Mouse (Mus musculus) midbrain, embryonic 11.5 days (tissue): ENCODE data around the gene Gjd3. TPM values are rescaled to one million over a fixed set of nuclear protein-coding genes. Genes with fewer than 3 reads are reported as not detected.
"Not testable (repeated sequence)": the region's sequence is repeated elsewhere in the genome, so short reads cannot be mapped to it uniquely, and the experiment has no call there.

Source experiments
- ATAC-seq: fragments of 200-750 bp; cut with Nextera tagmentation; 2 replicates; pipeline ENCODE4 v1.8.0; 2017; ENCODE audit warnings: moderate TSS enrichment, moderate library complexity; ENCODE audit not compliant: low FRiP score
- DNase-seq: peaks from one replicate; pipeline ENCODE4 v3.0.0; 2015; ENCODE audit warnings: low spot score; ENCODE audit errors: missing footprints
- H3K27ac ChIP-seq: fragments of 300-500 bp; sonication (generic); 2 replicates; pipeline ENCODE4 v1.5.1; 2014; ENCODE audit warnings: low read depth, low read length
- H3K27me3 ChIP-seq: fragments of 300-500 bp; sonication (generic); 2 replicates; pipeline ENCODE4 v1.6.1; 2014; ENCODE audit warnings: mild to moderate bottlenecking, low read length, moderate library complexity, mixed read lengths; ENCODE audit not compliant: control insufficient read depth, insufficient read depth
- H3K36me3 ChIP-seq: fragments of 300-500 bp; sonication (generic); 2 replicates; pipeline ENCODE4 v1.6.1; 2014; ENCODE audit warnings: mild to moderate bottlenecking, low read length, moderate library complexity, mixed read lengths; ENCODE audit not compliant: control insufficient read depth, insufficient read depth
- H3K4me1 ChIP-seq: fragments of 300-500 bp; sonication (generic); 2 replicates; pipeline ENCODE4 v1.6.1; 2014; ENCODE audit warnings: low read length; ENCODE audit not compliant: control insufficient read depth, insufficient read depth
- H3K4me2 ChIP-seq: fragments of 300-500 bp; sonication (generic); 2 replicates; pipeline ENCODE4 v1.6.1; 2014; ENCODE audit warnings: mild to moderate bottlenecking, moderate library complexity
- H3K4me3 ChIP-seq: fragments of 300-500 bp; sonication (generic); 2 replicates; pipeline ENCODE4 v1.5.1; 2014; ENCODE audit warnings: low read depth, low read length
- H3K9ac ChIP-seq: fragments of 300-500 bp; sonication (generic); 2 replicates; pipeline ENCODE4 v1.6.1; 2014; ENCODE audit warnings: low read length
- H3K9me3 ChIP-seq: fragments of 300-500 bp; sonication (generic); 2 replicates; pipeline ENCODE4 v1.6.1; 2016; ENCODE audit warnings: low read length; ENCODE audit not compliant: control insufficient read depth
- WGBS: fragments of 180-500 bp; shearing (Covaris S2); extraction: QIAGEN DNeasy Blood & Tissue Kit; methylation state at CpG from one replicate; pipeline ENCODE4 v1.1.7; 2014; 5-methylcytosine and 5-hydroxymethylcytosine counted together
- polyA plus RNA-seq: library from polyadenylated mRNA; unstranded; fragments of >200 nt; fragmentation: Nextera tagmentation; extraction: Ambion mirVana; gene quantifications from 2 replicates; pipeline ENCODE4 v1.2.1, GENCODE M21; 2014

The Gjd3 gene
- polyA plus RNA-seq, 1 experiment from 2014 or later: not detected

DNA sequence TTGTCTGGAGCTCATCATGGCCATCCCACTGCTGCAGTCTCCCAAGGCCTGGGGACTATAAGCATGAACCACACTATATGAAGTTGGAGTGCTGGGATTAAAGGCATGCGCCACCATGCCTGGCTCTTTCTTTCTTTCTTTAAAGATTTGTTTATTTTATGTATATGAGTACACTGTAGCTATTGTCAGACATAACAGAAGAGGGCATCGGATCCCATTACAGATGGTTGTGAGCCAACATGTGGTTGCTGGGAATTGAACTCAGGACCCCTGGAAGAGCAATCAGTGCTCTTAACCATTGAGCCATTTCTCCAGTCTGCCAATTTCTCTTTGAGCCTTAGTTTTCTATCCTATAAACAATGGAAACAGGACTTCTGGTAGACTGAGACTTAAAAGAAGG is 49.0 kb downstream of the Gjd3 start:
- not testable (repeated sequence) for H3K4me2 ChIP-seq, ATAC-seq, DNase-seq, H3K27me3 ChIP-seq, H3K9me3 ChIP-seq, H3K27ac ChIP-seq, H3K9ac ChIP-seq, H3K36me3 ChIP-seq, H3K4me3 ChIP-seq
- H3K4me1 ChIP-seq: peaks cover 58% of the 10 kb centered on the region
- WGBS: 85% methylated on average over 2 of the region's 2 CpGs

GRCm38 (mm10) chr11:98933151-98933550 is 49.7 kb downstream of the Gjd3 start:
- no peak overlapping the region for H3K4me3 ChIP-seq
- H3K27ac ChIP-seq: no peak overlapping the region
- peaks cover 8% of the 10 kb centered on the region for H3K27me3 ChIP-seq
- 55% methylated on average over 9 of the region's 9 CpGs for WGBS
- H3K9ac ChIP-seq: no peak overlapping the region
- no peak for ATAC-seq
- no peaks in the 10 kb centered on the region for H3K9me3 ChIP-seq
- H3K36me3 ChIP-seq: no peaks in the 10 kb centered on the region
- peak; percentile 84 for DNase-seq
- H3K4me2 ChIP-seq: no peak overlapping the region
- H3K4me1 ChIP-seq: peaks cover 59% of the 10 kb centered on the region

DNA sequence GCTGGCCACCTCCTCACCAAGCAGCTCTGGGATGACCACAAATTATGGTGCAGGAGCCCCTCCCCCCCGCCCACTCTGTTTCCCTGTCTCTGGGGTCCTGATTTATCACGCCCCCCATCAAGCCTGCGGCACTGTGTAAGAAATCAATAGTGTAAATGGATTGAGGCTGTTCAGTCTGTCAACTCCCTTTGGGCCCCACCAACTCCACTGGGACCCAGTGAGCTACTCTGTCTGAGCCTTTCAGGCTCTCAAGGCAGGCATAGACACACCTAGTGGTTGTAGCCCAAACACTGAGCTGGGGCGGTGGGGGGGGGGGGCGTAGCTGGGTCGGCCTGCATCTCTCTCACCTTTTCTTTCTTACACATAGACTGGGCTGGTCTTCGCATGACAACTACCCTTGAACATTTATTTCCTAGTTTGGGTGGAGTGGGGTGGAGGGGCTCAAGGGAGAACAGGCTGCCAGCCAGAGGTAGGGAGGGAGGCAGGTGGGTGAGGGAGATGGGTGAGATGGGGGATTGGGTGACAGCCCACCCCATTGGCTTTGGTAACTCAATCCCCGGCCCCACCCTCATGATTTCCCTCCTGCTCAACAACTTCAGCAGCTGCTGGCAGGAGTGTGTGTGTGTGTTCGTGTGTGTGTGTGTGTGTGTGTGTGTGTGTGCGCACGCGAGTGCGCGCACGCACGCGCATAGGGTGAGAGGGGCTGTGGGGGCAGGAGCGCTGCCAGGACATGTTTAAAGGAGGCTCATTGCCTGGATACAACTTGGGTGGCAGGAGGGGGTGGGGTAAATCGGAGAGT is 50.3 kb downstream of the Gjd3 start:
- H3K27me3 ChIP-seq: peaks cover 8% of the 10 kb centered on the region
- 52% methylated on average over 19 of the region's 19 CpGs for WGBS
- H3K4me2 ChIP-seq: no peak overlapping the region
- H3K36me3 ChIP-seq: no peaks in the 10 kb centered on the region
- no peak for ATAC-seq
- peak; percentile 77 for DNase-seq
- no peak overlapping the region for H3K4me3 ChIP-seq
- no peak overlapping the region for H3K9ac ChIP-seq
- H3K4me1 ChIP-seq: peaks cover 58% of the 10 kb centered on the region
- no peaks in the 10 kb centered on the region for H3K9me3 ChIP-seq
- H3K27ac ChIP-seq: 0 out of 2 replicates have a peak overlapping the region, but pooled peaks have one; percentile 1

Other genes starting within 250 kb of the Gjd3 start
- gene Thra, start 242.4 kb downstream of the Gjd3 start, polyA plus RNA-seq: 21.9 and 23.7 TPM in 2 replicates
- 0.93 and 1.2 TPM in 2 replicates for gene Nr1d1, start 207.7 kb downstream of the Gjd3 start, polyA plus RNA-seq
- 24.0 and 25.1 TPM in 2 replicates for gene Msl1, start 187.5 kb downstream of the Gjd3 start, polyA plus RNA-seq
- 51.9 and 53.1 TPM in 2 replicates for gene Casc3, start 178.1 kb downstream of the Gjd3 start, polyA plus RNA-seq
- 1.6 and 1.8 TPM in 2 replicates for gene Rapgefl1, start 146.2 kb downstream of the Gjd3 start, polyA plus RNA-seq
- 4.4 and 5.9 TPM in 2 replicates for gene Wipf2, start 119.4 kb downstream of the Gjd3 start, polyA plus RNA-seq
- 44.3 and 45.0 TPM in 2 replicates for gene Cdc6, start 75.2 kb downstream of the Gjd3 start, polyA plus RNA-seq
- 13.2 and 14.8 TPM in 2 replicates for gene Rara, start 55.2 kb downstream of the Gjd3 start, polyA plus RNA-seq
- gene Top2a, start 41.2 kb upstream of the Gjd3 start, polyA plus RNA-seq: 431 and 436 TPM in 2 replicates
- 207 and 209 TPM in 2 replicates for gene Igfbp4, start 58.2 kb upstream of the Gjd3 start, polyA plus RNA-seq
- 0.23 and 0.67 TPM in 2 replicates for gene Tns4, start 106.3 kb upstream of the Gjd3 start, polyA plus RNA-seq
- gene Ccr7, start 172.1 kb upstream of the Gjd3 start, polyA plus RNA-seq: 0.41 TPM in 1 of 2 replicates, not detected in the other
- gene Smarce1, start 248.0 kb upstream of the Gjd3 start, polyA plus RNA-seq: 184 and 194 TPM in 2 replicates